Mouse (Mus musculus): ENCODE measurements around the gene Pygm. TPM values are rescaled to one million over a fixed set of nuclear protein-coding genes. Genes with fewer than 3 reads are reported as not detected.

Gene Pygm
- polyA plus RNA-seq, 1 experiment from 2014 or later, result 4.7 TPM

GRCm38 (mm10) chr19:6363411-6364240, 20.6 kb upstream of the Pygm start, which contains the start of gene Sf1:
TSS of gene Sf1 (plus strand) at chr19:6363690.
- H3K9me3 ChIP-seq, result no peaks in the 10 kb centered on the region
- H3K4me1 ChIP-seq, result peaks cover 16% of the 10 kb centered on the region
- H3K4me3 ChIP-seq, result peak within 1 kb of the TSS; percentile 100
- H3K27me3 ChIP-seq (replicated peaks), result no peaks in the 10 kb centered on the region
- peak within 1 kb of the TSS; percentile 97 for H3K27ac ChIP-seq
- H3K36me3 ChIP-seq, result peaks cover 33% of the 10 kb centered on the region
- peak within 1 kb of the TSS; percentile 83 for H3K4me2 ChIP-seq (replicated peaks)
- H3K9ac ChIP-seq, result peak within 1 kb of the TSS; percentile 99
- under 1% methylated on average over 76 of the region's 85 CpGs for WGBS
- ATAC-seq (ENCODE audit: low FRiP score, low read depth), result peak; percentile 98

GRCm38 (mm10) chr19:6364317-6364725, 19.9 kb upstream of the Pygm start:
- no peak for ATAC-seq (ENCODE audit: low FRiP score, low read depth)
- peak overlapping the region; percentile 97 for H3K27ac ChIP-seq
- H3K4me2 ChIP-seq (replicated peaks), result peak overlapping the region; percentile 83

GRCm38 (mm10) chr19:6364842-6365241, 19.4 kb upstream of the Pygm start:
- Histone ChIP-seq H3K4me3 (peak overlapping the region; percentile 100), H3K4me1 (peaks cover 16% of the 10 kb centered on the region), H3K4me2 (replicated peaks) (peak overlapping the region; percentile 83), H3K9ac (peak overlapping the region; percentile 99), H3K9me3 (no peaks in the 10 kb centered on the region), H3K36me3 (peaks cover 43% of the 10 kb centered on the region), H3K27ac (no peak overlapping the region), H3K27me3 (replicated peaks) (no peaks in the 10 kb centered on the region)
- ATAC-seq (ENCODE audit: low FRiP score, low read depth), result no peak
- WGBS, result 4% methylated on average over 2 of the region's 2 CpGs

More at GRCm38 (mm10) chr19:6364317-6364725, 19.9 kb upstream of the Pygm start:
- H3K36me3 ChIP-seq, result peaks cover 39% of the 10 kb centered on the region
- H3K4me1 ChIP-seq, result peaks cover 16% of the 10 kb centered on the region
- H3K9ac ChIP-seq, result peak overlapping the region; percentile 99
- H3K4me3 ChIP-seq, result peak overlapping the region; percentile 100
- H3K27me3 ChIP-seq (replicated peaks), result no peaks in the 10 kb centered on the region
- H3K9me3 ChIP-seq, result no peaks in the 10 kb centered on the region
- under 1% methylated on average over 55 of the region's 55 CpGs for WGBS

- 93% methylated on average over 2 of the region's 2 CpGs for WGBS
- Histone ChIP-seq H3K4me3 (no peak overlapping the region), H3K9me3 (no peaks in the 10 kb centered on the region), H3K4me2 (replicated peaks) (no peak overlapping the region), H3K4me1 (peaks cover 11% of the 10 kb centered on the region), H3K9ac (no peak overlapping the region), H3K27ac (no peak overlapping the region), H3K36me3 (peaks cover 94% of the 10 kb centered on the region), H3K27me3 (replicated peaks) (no peaks in the 10 kb centered on the region)
- ATAC-seq (ENCODE audit: low FRiP score, low read depth), result no peak
Observed at GRCm38 (mm10) chr19:6370175-6370574, 14.0 kb upstream of the Pygm start.

- 95% methylated on average over 3 of the region's 3 CpGs for WGBS
- H3K9me3 ChIP-seq, result no peaks in the 10 kb centered on the region
- H3K27ac ChIP-seq, result no peak overlapping the region
- H3K27me3 ChIP-seq (replicated peaks), result no peaks in the 10 kb centered on the region
- peaks cover 96% of the 10 kb centered on the region for H3K36me3 ChIP-seq
- no peak overlapping the region for H3K9ac ChIP-seq
- 0 out of 2 replicates have a peak, but pooled peaks cover 6% of the 10 kb centered on the region for H3K4me1 ChIP-seq
- no peak overlapping the region for H3K4me2 ChIP-seq (replicated peaks)
- no peak overlapping the region for H3K4me3 ChIP-seq
- no peak for ATAC-seq (ENCODE audit: low FRiP score, low read depth)
Observed at GRCm38 (mm10) chr19:6372433-6372832, 11.8 kb upstream of the Pygm start.

GRCm38 (mm10) chr19:6373539-6374400, 10.4 kb upstream of the Pygm start:
- WGBS, result 71% methylated on average over 12 of the region's 12 CpGs
- Histone ChIP-seq H3K9me3 (no peaks in the 10 kb centered on the region), H3K27me3 (replicated peaks) (no peaks in the 10 kb centered on the region), H3K4me3 (no peak overlapping the region), H3K36me3 (peaks cover 95% of the 10 kb centered on the region), H3K4me2 (replicated peaks) (no peak overlapping the region), H3K4me1 (peaks cover 10% of the 10 kb centered on the region; the same call in 1 of the 2 replicates), H3K9ac (no peak overlapping the region), H3K27ac (no peak overlapping the region)
- no peak for ATAC-seq (ENCODE audit: low FRiP score, low read depth)

DNA sequence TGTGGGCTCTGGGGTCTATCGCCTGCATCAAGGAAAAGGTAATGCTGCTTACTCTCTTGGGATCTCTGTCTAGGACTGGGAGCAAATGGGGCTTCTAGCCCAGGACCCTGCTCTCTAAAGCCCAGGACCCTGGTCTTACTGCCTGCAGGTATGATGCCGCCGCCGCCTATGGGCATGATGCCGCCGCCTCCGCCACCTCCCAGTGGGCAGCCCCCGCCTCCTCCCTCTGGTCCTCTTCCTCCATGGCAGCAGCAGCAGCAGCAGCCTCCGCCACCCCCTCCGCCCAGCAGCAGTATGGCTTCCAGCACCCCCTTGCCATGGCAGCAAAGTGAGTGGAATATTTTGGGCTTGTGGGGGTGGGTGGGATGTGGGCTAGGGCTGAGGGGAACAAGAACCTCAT, 9.6 kb upstream of the Pygm start:
- WGBS, result 96% methylated on average over 10 of the region's 10 CpGs
- peaks cover 89% of the 10 kb centered on the region for H3K36me3 ChIP-seq
- peaks cover 10% of the 10 kb centered on the region; the same call in 1 of the 2 replicates for H3K4me1 ChIP-seq
- H3K9me3 ChIP-seq, result no peaks in the 10 kb centered on the region
- H3K4me2 ChIP-seq (replicated peaks), result no peak overlapping the region
- no peak for ATAC-seq (ENCODE audit: low FRiP score, low read depth)
- no peak overlapping the region for H3K9ac ChIP-seq
- no peak overlapping the region for H3K27ac ChIP-seq
- H3K27me3 ChIP-seq (replicated peaks), result no peaks in the 10 kb centered on the region
- H3K4me3 ChIP-seq, result no peak overlapping the region

DNA sequence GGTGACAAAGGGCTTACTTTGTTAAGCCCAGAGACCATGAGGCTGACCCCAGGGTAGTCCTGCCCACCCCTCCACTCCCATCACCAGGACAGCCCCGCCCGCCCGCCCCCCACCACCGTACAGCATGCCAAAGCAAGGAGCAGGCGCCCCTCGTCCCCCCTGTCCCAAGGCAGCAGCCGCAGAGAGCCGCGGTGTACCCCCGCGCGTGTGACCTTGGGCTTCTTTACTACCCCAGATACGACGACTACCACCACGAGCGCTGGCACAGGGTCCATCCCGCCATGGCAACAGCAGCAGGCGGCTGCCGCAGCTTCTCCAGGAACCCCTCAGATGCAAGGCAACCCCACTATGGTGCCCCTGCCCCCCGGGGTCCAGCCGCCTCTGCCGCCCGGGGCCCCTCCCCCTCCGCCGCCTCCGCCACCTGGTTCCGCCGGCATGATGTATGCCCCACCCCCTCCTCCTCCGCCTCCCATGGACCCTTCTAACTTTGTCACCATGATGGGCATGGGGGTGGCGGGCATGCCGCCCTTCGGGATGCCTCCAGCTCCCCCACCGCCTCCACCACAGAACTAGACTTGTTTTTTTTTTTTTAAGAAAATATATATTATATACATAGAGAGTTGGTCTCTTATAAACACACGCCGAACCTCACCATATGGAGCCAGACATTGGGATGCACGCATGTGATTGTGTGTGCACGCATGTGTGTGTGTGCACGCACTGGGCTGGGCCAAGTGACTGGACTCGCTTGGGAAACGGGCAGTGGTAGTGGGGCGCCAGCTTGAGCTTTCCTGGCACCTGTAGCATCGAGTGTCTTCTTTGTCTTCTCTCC, 8.6 kb upstream of the Pygm start:
- H3K36me3 ChIP-seq, result peaks cover 81% of the 10 kb centered on the region
- ATAC-seq (ENCODE audit: low FRiP score, low read depth), result peak; percentile 22; the same call in 1 of the 2 replicates

DNA sequence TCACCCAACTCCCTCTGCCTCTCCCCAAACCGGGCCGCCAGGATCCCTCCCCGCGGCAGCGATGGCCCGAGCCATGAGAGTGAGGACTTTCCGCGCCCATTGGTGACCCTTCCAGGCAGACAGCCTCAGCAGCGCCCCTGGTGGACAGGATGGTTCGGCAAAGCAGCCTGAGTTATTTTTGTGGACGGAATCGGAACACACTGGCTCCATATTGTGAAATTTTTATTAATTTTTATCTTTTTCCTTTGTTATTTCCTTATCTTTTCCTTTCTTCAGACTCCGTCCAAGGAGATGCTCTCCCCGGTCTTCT, 8.0 kb upstream of the Pygm start:
- no peak for ATAC-seq (ENCODE audit: low FRiP score, low read depth)
- no peaks in the 10 kb centered on the region for H3K27me3 ChIP-seq (replicated peaks)
- H3K4me1 ChIP-seq, result peaks cover 10% of the 10 kb centered on the region; the same call in 1 of the 2 replicates
- H3K27ac ChIP-seq, result no peak overlapping the region
- no peak overlapping the region for H3K9ac ChIP-seq
- peaks cover 75% of the 10 kb centered on the region for H3K36me3 ChIP-seq
- 72% methylated on average over 14 of the region's 14 CpGs for WGBS
- no peaks in the 10 kb centered on the region for H3K9me3 ChIP-seq
- no peak overlapping the region for H3K4me2 ChIP-seq (replicated peaks)
- H3K4me3 ChIP-seq, result no peak overlapping the region

More for the DNA sequence above, 8.6 kb upstream of the Pygm start:
- 90% methylated on average over 42 of the region's 42 CpGs for WGBS
- no peaks in the 10 kb centered on the region for H3K9me3 ChIP-seq
- no peak overlapping the region for H3K9ac ChIP-seq
- H3K27me3 ChIP-seq (replicated peaks), result no peaks in the 10 kb centered on the region
- peaks cover 10% of the 10 kb centered on the region; the same call in 1 of the 2 replicates for H3K4me1 ChIP-seq
- H3K27ac ChIP-seq, result no peak overlapping the region
- H3K4me3 ChIP-seq, result no peak overlapping the region
- H3K4me2 ChIP-seq (replicated peaks), result no peak overlapping the region

GRCm38 (mm10) chr19:6376643-6377042, 7.6 kb upstream of the Pygm start:
- Histone ChIP-seq H3K4me3 (no peak overlapping the region), H3K36me3 (peaks cover 71% of the 10 kb centered on the region), H3K27ac (no peak overlapping the region), H3K9ac (no peak overlapping the region), H3K4me1 (peaks cover 10% of the 10 kb centered on the region; the same call in 1 of the 2 replicates), H3K9me3 (no peaks in the 10 kb centered on the region), H3K4me2 (replicated peaks) (no peak overlapping the region), H3K27me3 (replicated peaks) (no peaks in the 10 kb centered on the region)
- ATAC-seq (ENCODE audit: low FRiP score, low read depth), result no peak
- 85% methylated on average over 2 of the region's 2 CpGs for WGBS

DNA sequence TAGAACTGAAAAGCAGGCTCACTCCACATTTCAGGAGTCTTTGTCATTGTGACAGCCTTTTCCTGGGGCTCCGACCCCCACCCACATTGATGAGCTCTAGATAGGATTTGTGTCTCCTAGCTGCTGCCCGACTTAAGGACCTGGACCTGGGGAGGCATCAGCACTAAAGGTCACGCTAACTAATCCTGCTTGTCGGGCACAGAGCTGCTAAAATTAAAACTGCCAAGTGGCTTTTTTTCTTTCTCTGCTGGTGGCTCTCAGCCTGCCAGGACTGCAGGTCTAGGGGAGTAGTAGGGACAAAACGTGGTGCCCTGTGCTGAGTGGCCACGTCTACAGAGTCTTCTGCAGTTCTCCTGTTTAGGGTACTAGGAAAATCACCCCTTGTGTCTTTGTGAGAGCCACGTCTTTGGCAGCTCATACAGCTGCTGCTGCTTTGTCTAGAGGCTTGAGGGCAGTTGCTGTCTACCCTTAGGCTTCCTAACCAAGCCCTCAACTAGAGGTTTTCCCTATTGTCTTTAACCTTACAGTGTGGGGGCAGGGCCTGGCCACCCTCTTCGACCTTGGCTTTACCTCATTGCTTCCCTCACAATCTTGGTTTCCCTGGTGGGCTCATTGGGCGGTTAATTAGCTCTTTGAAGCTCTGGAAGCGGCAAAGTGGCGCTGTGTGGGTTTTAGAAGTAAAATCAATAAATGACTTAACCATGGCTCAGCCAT, 6.7 kb upstream of the Pygm start:
- Histone ChIP-seq H3K9me3 (no peaks in the 10 kb centered on the region), H3K4me3 (no peak overlapping the region), H3K27ac (no peak overlapping the region), H3K4me2 (replicated peaks) (no peak overlapping the region), H3K4me1 (peaks cover 10% of the 10 kb centered on the region; the same call in 1 of the 2 replicates), H3K27me3 (replicated peaks) (no peaks in the 10 kb centered on the region), H3K9ac (no peak overlapping the region), H3K36me3 (peaks cover 62% of the 10 kb centered on the region)
- 36% methylated on average over 11 of the region's 11 CpGs for WGBS
- no peak for ATAC-seq (ENCODE audit: low FRiP score, low read depth)

All from neural tube, embryonic 12.5 days (tissue).